Mouse (Mus musculus) embryonic fibroblast, embryonic 13.5 days (primary cell): ENCODE measurements around the gene Gripap1.

ENCODE experiments used
- CTCF ChIP-seq: IDR thresholded peaks from 2 replicates; pipeline ENCODE4 v1.5.1; 2011; ENCODE audit warnings: mild to moderate bottlenecking, control low read depth, low read length, moderate library complexity, borderline replicate concordance; ENCODE audit not compliant: insufficient read depth
- POLR2A ChIP-seq: IDR thresholded peaks from 2 replicates; pipeline ENCODE4 v1.6.1; 2011; ENCODE audit warnings: low read depth, mild to moderate bottlenecking, control low read depth, low read length, moderate library complexity

DNA sequence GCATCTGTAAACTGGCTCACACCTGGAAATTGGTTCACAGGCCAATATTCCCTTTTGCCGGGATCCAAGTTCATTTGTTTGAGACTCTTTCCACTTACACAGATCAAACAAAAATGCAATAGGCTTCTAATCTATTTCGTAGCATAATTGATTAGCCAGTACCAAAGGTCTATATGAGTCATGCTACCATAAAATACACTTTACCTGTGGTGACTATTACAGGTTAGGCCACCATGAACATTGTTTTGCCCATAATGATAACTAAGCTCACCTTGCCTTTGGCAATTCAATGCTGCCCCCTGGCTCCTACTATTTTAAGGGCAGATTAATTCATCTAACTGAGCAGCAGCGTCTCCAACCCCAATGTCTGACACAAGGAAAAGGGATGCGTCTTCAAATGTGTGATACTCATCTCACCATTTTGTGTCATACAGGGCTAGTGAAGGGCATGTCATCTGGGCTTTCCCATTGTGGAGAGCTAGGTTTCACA, 6.9 kb upstream of the Gripap1 start:
- no peak for TF ChIP-seq CTCF
- no peak for TF ChIP-seq POLR2A
